Comparison of ENCODE assay signal across 8 mouse cellular contexts in the genomic region with DNA sequence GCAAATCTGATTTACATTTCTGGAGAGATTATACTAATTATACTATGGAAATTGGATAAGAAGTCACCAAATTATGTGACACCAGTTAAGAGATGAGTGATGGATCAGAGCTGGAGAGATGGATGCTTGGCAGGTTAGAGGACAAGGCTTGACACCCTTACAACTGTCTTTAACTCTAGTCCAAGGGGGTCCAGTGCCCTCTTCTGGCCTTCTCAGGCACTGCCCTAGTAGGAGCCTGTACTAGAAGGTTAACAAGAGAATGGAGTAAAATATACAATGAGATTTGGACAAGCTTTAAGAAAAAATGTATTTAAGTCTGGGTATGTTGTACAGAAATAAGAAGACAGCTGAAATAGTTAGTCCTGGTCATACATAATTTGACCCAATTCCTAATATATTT. TPM values are rescaled to one million over a fixed set of nuclear protein-coding genes. Genes with fewer than 3 reads are reported as not detected.
A peak's percentile ranks its signal among the peaks of the same experiment; 100 is the strongest.
DNase-seq lines count a peak whose midpoint lies in the region; ATAC-seq and TF ChIP-seq lines count a peak whose summit lies in the region.

No protein-coding gene starts in this region.

- H3K4me2 ChIP-seq in hindbrain, postnatal 0 days (ENCODE audit: low read depth, low read length) = no peak overlapping the region
- H3K4me2 ChIP-seq in hindbrain, embryonic 12.5 days (replicated peaks) = no peak overlapping the region
- H3K4me2 ChIP-seq in hindbrain, embryonic 13.5 days = no peak overlapping the region

- no peaks in the 10 kb centered on the region for H3K27me3 ChIP-seq in hindbrain, postnatal 0 days (ENCODE audit: insufficient read depth, low read length)
- no peaks in the 10 kb centered on the region for H3K27me3 ChIP-seq in hindbrain, embryonic 12.5 days
- no peaks in the 10 kb centered on the region for H3K27me3 ChIP-seq in hindbrain, embryonic 13.5 days

- no peak for TF ChIP-seq POLR2A in lung, adult 2 months (IDR thresholded peaks at IDR 0.05; ENCODE audit: borderline replicate concordance, extremely low read depth, low read depth, low read length)

- H3K27ac ChIP-seq in hindbrain, postnatal 0 days = no peak overlapping the region
- no peak overlapping the region for H3K27ac ChIP-seq in hindbrain, embryonic 12.5 days
- H3K27ac ChIP-seq in ES-E14 (ENCODE audit: insufficient read depth, low read depth, low read length, poor library complexity, severe bottlenecking) = no peak overlapping the region
- H3K27ac ChIP-seq in hindbrain, embryonic 13.5 days = no peak overlapping the region

- no peaks in the 10 kb centered on the region for H3K36me3 ChIP-seq in hindbrain, postnatal 0 days (ENCODE audit: insufficient read depth, low read length)
- H3K36me3 ChIP-seq in hindbrain, embryonic 12.5 days = no peaks in the 10 kb centered on the region; the same call in 1 of the 2 replicates
- H3K36me3 ChIP-seq in ES-E14 (ENCODE audit: control insufficient read depth, insufficient read depth, low read length, poor library complexity, severe bottlenecking) = no peaks in the 10 kb centered on the region
- H3K36me3 ChIP-seq in hindbrain, embryonic 13.5 days = peaks cover 8% of the 10 kb centered on the region

- peak; percentile 61 for TF ChIP-seq CTCF in hindbrain, postnatal 0 days (IDR thresholded peaks at IDR 0.05; ENCODE audit: low read depth)
- peak; percentile 64 for TF ChIP-seq CTCF in lung, adult 2 months (IDR thresholded peaks at IDR 0.05; ENCODE audit: insufficient read depth, low read length)

- H3K9ac ChIP-seq in hindbrain, postnatal 0 days (replicated peaks; ENCODE audit: low read length) = no peak overlapping the region
- H3K9ac ChIP-seq in hindbrain, embryonic 12.5 days = no peak overlapping the region
- no peak overlapping the region for H3K9ac ChIP-seq in ES-E14 (ENCODE audit: insufficient read depth, low read depth, low read length, poor library complexity, severe bottlenecking)
- no peak overlapping the region for H3K9ac ChIP-seq in hindbrain, embryonic 13.5 days

- H3K9me3 ChIP-seq in hindbrain, postnatal 0 days (ENCODE audit: low read length) = no peaks in the 10 kb centered on the region
- H3K9me3 ChIP-seq in hindbrain, embryonic 12.5 days (replicated peaks) = no peaks in the 10 kb centered on the region
- no peaks in the 10 kb centered on the region for H3K9me3 ChIP-seq in ES-E14 (ENCODE audit: control insufficient read depth, insufficient read depth, low read depth, low read length)
- H3K9me3 ChIP-seq in hindbrain, embryonic 13.5 days = no peaks in the 10 kb centered on the region

- no peaks in the 10 kb centered on the region for H3K4me1 ChIP-seq in hindbrain, postnatal 0 days (ENCODE audit: insufficient read depth, low read length)
- H3K4me1 ChIP-seq in hindbrain, embryonic 12.5 days = peaks cover 9% of the 10 kb centered on the region; the same call in 1 of the 2 replicates
- peaks cover 2 to 3% of the 10 kb centered on the region in 2 experiments; a peak in 1 of 4 replicates for H3K4me1 ChIP-seq in ES-E14 (ENCODE audit: control insufficient read depth in 2 of 2, insufficient read depth in 2 of 2, low read length in 2 of 2, poor library complexity in 1 of 2)
- peaks cover 4% of the 10 kb centered on the region for H3K4me1 ChIP-seq in lung, adult 2 months (ENCODE audit: control insufficient read depth, insufficient read depth, low read length)
- H3K4me1 ChIP-seq in hindbrain, embryonic 13.5 days (replicated peaks) = peaks cover 15% of the 10 kb centered on the region

- DNase-seq in hindbrain, postnatal 0 days (ENCODE audit: low spot score) = peak; percentile 38
- peak; percentile 54 for DNase-seq in ES-E14 (ENCODE audit: low read depth, low spot score)
- peak; percentile 63 for DNase-seq in embryo, embryonic 10.5 days (ENCODE audit: low spot score)
- no peak for DNase-seq in lung, adult 2 months
- DNase-seq in thymus, postnatal 0 days (ENCODE audit: low spot score) = peak; percentile 57

- in situ Hi-C loops in ES-E14 (cut with MboI; ENCODE audit: low sequenced_read_pairs in 2 of 2, unreplicated experiment in 2 of 2) = no loop called here

- ATAC-seq in hindbrain, postnatal 0 days = no peak
- no peak for ATAC-seq in hindbrain, embryonic 12.5 days (ENCODE audit: low FRiP score)
- ATAC-seq in megakaryocyte progenitor cell, adult 5-6 weeks (replicated peaks; ENCODE audit: poor library complexity) = no peak; the same call in 1 of the 2 replicates
- ATAC-seq in hindbrain, embryonic 13.5 days (ENCODE audit: low FRiP score) = no peak

- H3K4me3 ChIP-seq in hindbrain, postnatal 0 days (ENCODE audit: low read length) = no peak overlapping the region
- no peak overlapping the region for H3K4me3 ChIP-seq in hindbrain, embryonic 12.5 days
- no peak overlapping the region for H3K4me3 ChIP-seq in ES-E14 (ENCODE audit: insufficient read depth in 1 of 2, low read depth in 1 of 2, low read length in 2 of 2, poor library complexity in 1 of 2, severe bottlenecking in 1 of 2)
- H3K4me3 ChIP-seq in lung, adult 2 months (replicated peaks; ENCODE audit: extremely low read depth, low read depth, low read length) = no peak overlapping the region
- no peak overlapping the region for H3K4me3 ChIP-seq in hindbrain, embryonic 13.5 days

TF ChIP-seq in ES-E14, 5 proteins besides CTCF, POLR2A, EP300 and RAD21:
- TF ChIP-seq ZC3H11A (IDR thresholded peaks at IDR 0.05; ENCODE audit: borderline replicate concordance, low read depth, low read length) (no peak), HCFC1 (IDR thresholded peaks at IDR 0.05; ENCODE audit: borderline replicate concordance, insufficient read depth, low read length) (no peak), ZNF384 (IDR thresholded peaks at IDR 0.05; ENCODE audit: low read depth, low read length) (no peak), CHD2 (IDR thresholded peaks at IDR 0.05; ENCODE audit: low read depth, low read length) (no peak), MAFK (IDR thresholded peaks at IDR 0.05; ENCODE audit: insufficient read depth, low read depth, low read length) (no peak)

RNA-seq across cellular contexts. Expression of a gene that starts 3.4 kb away (rescaled TPM):
- 53.6 and 55.2 TPM in 2 replicates for total RNA-seq in hindbrain, postnatal 0 days (2014; rRNA removed)
- 56.7 and 58.2 TPM in 2 replicates for polyA plus RNA-seq in hindbrain, postnatal 0 days (2015; fragmentation: Nextera tagmentation; extraction: Ambion mirVana)
- 105 and 109 TPM in 2 replicates for polyA plus RNA-seq in hindbrain, embryonic 12.5 days (2016; fragmentation: Nextera tagmentation; extraction: Ambion mirVana)
- total RNA-seq in ES-E14 (2012; rRNA removed) = 42.4 and 48.5 TPM in 2 replicates
- polyA plus RNA-seq in lung, adult 2 months (2012; rRNA removed) = 16.2 and 30.1 TPM in 2 replicates
- polyA plus RNA-seq in thymus, postnatal 0 days (2015; fragmentation: Nextera tagmentation; extraction: Ambion mirVana) = 51.0 and 55.7 TPM in 2 replicates
- 56.9 and 71.1 TPM in 2 replicates for total RNA-seq in megakaryocyte progenitor cell, adult 5-6 weeks (2015)
- total RNA-seq in megakaryocyte progenitor cell, adult 5-6 weeks (2017) = 60.1 and 71.0 TPM in 2 replicates
- 92.4 and 94.5 TPM in 2 replicates for polyA plus RNA-seq in hindbrain, embryonic 13.5 days (2015; fragmentation: Nextera tagmentation; extraction: Ambion mirVana)

RNA-seq across cellular contexts. Expression of a gene that starts 3.5 kb away (rescaled TPM):
- 21.4 and 27.4 TPM in 2 replicates for total RNA-seq in hindbrain, postnatal 0 days (2014; rRNA removed)
- polyA plus RNA-seq in hindbrain, postnatal 0 days (2015; fragmentation: Nextera tagmentation; extraction: Ambion mirVana) = 63.5 and 65.2 TPM in 2 replicates
- polyA plus RNA-seq in hindbrain, embryonic 12.5 days (2016; fragmentation: Nextera tagmentation; extraction: Ambion mirVana) = 76.2 and 79.3 TPM in 2 replicates
- total RNA-seq in ES-E14 (2012; rRNA removed) = 113 and 164 TPM in 2 replicates
- polyA plus RNA-seq in lung, adult 2 months (2012; rRNA removed) = 34.8 and 54.0 TPM in 2 replicates
- 98.5 and 102 TPM in 2 replicates for polyA plus RNA-seq in thymus, postnatal 0 days (2015; fragmentation: Nextera tagmentation; extraction: Ambion mirVana)
- 100 and 106 TPM in 2 replicates for total RNA-seq in megakaryocyte progenitor cell, adult 5-6 weeks (2015)
- total RNA-seq in megakaryocyte progenitor cell, adult 5-6 weeks (2017) = 104 and 129 TPM in 2 replicates
- polyA plus RNA-seq in hindbrain, embryonic 13.5 days (2015; fragmentation: Nextera tagmentation; extraction: Ambion mirVana) = 42.2 and 42.3 TPM in 2 replicates
